8 mouse cellular contexts compared by ENCODE assay signal in the genomic region with DNA sequence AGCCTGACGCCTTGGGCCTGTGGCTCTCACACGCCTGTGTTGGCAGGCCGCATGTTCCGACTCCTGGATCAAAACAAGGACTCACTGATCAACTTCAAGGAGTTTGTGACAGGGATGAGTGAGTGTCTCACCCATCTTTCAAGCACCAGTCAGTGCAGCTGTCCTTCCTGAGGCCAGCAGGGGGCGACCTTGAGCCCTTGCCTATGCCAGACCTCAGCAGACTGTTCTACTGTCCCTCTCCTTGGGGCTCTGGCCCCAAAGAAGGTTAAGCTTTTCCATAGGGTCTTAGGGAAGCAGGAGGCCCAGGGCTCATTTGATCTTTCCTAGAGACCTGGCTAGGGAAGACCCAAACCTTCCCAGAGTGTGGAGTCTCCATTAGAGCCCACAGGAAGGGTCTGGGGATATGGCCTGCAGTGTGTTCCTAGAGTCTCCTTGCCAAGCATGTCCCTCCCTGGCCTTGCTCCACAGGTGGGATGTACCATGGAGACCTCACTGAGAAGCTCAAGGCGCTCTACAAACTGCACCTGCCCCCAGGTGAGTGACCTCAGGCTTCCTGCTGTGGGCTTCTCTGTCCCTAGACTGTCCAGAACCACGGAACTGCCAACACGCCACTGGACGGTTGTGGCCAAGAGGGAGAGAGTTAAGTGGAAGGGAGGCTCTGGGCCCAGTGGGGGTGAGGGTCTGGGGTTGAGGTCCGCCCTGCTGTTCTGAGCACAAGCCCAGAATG. TPM values are rescaled to one million over a fixed set of nuclear protein-coding genes. Genes with fewer than 3 reads are reported as not detected.
A peak's percentile ranks its signal among the peaks of the same experiment; 100 is the strongest.
DNase-seq lines count a peak whose midpoint lies in the region; ATAC-seq and TF ChIP-seq lines count a peak whose summit lies in the region.

No protein-coding gene starts in this region.

- no peak overlapping the region for H3K4me2 ChIP-seq in forebrain, embryonic 15.5 days (replicated peaks)
- H3K4me2 ChIP-seq in intestine, embryonic 15.5 days (replicated peaks), result no peak overlapping the region
- no peak overlapping the region for H3K4me2 ChIP-seq in liver, embryonic 16.5 days (ENCODE audit: low read depth, low read length)

- H3K9me3 ChIP-seq in G1E (replicated peaks), result no peaks in the 10 kb centered on the region
- no peaks in the 10 kb centered on the region for H3K9me3 ChIP-seq in forebrain, embryonic 15.5 days
- H3K9me3 ChIP-seq in intestine, embryonic 15.5 days, result no peaks in the 10 kb centered on the region
- H3K9me3 ChIP-seq in liver, embryonic 16.5 days (replicated peaks; ENCODE audit: control insufficient read depth, low read length), result no peaks in the 10 kb centered on the region

- no peak for TF ChIP-seq POLR2A in thymus, adult 2 months (IDR thresholded peaks at IDR 0.05; ENCODE audit: control insufficient read depth, extremely low read depth, insufficient read depth, low read length, poor library complexity)

- DNase-seq in 3T3-L1 (ENCODE audit: low read depth, low spot score) (peak; percentile 76), G1E (ENCODE audit: low spot score) (peak; percentile 67)
- DNase-seq in cerebellum, adult 11 months, result peak; percentile 43
- DNase-seq in natural killer cell, adult 2 months (ENCODE audit: low spot score in 2 of 2), result peak; percentile 54 to 64
- DNase-seq in thymus, adult 2 months, result peak; percentile 56

- peaks cover 95% of the 10 kb centered on the region for H3K36me3 ChIP-seq in G1E (replicated peaks)
- peaks cover 66% of the 10 kb centered on the region for H3K36me3 ChIP-seq in forebrain, embryonic 15.5 days
- H3K36me3 ChIP-seq in intestine, embryonic 15.5 days, result peaks cover 39% of the 10 kb centered on the region
- H3K36me3 ChIP-seq in liver, embryonic 16.5 days (ENCODE audit: control insufficient read depth, insufficient read depth), result peaks cover 9% of the 10 kb centered on the region
- H3K36me3 ChIP-seq in thymus, adult 2 months (ENCODE audit: control insufficient read depth, insufficient read depth, low read length), result peaks cover 26% of the 10 kb centered on the region

- H3K4me1 ChIP-seq in G1E (ENCODE audit: insufficient read depth, low read depth, low read length), result peaks cover 12% of the 10 kb centered on the region
- H3K4me1 ChIP-seq in forebrain, embryonic 15.5 days, result no peaks in the 10 kb centered on the region
- no peaks in the 10 kb centered on the region for H3K4me1 ChIP-seq in intestine, embryonic 15.5 days (replicated peaks)
- peaks cover 8% of the 10 kb centered on the region for H3K4me1 ChIP-seq in liver, embryonic 16.5 days (ENCODE audit: control insufficient read depth, low read depth, low read length)
- H3K4me1 ChIP-seq in thymus, adult 2 months (replicated peaks; ENCODE audit: control insufficient read depth, insufficient read depth, low read length), result 0 out of 2 replicates have a peak, but pooled peaks cover 5% of the 10 kb centered on the region

- 62% methylated on average over 10 of the region's 10 CpGs for WGBS in forebrain, embryonic 15.5 days
- WGBS in intestine, embryonic 15.5 days, result 65% methylated on average over 10 of the region's 10 CpGs
- WGBS in liver, embryonic 16.5 days (ENCODE audit: insufficient replicate concordance), result 49% methylated on average over 10 of the region's 10 CpGs
- WGBS in thymus, adult 2 months, result 79% methylated on average over 10 of the region's 10 CpGs

- no peak overlapping the region for H3K27ac ChIP-seq in forebrain, embryonic 15.5 days (replicated peaks)
- no peak overlapping the region for H3K27ac ChIP-seq in intestine, embryonic 15.5 days
- no peak overlapping the region for H3K27ac ChIP-seq in liver, embryonic 16.5 days (ENCODE audit: low read length)
- H3K27ac ChIP-seq in thymus, adult 2 months (ENCODE audit: control insufficient read depth, insufficient read depth, low read length), result no peak overlapping the region

- H3K27me3 ChIP-seq in G1E (ENCODE audit: insufficient read depth, low read length), result no peaks in the 10 kb centered on the region
- no peaks in the 10 kb centered on the region for H3K27me3 ChIP-seq in forebrain, embryonic 15.5 days
- H3K27me3 ChIP-seq in intestine, embryonic 15.5 days (replicated peaks), result no peaks in the 10 kb centered on the region
- no peaks in the 10 kb centered on the region for H3K27me3 ChIP-seq in liver, embryonic 16.5 days (ENCODE audit: control insufficient read depth, insufficient read depth, low read depth, low read length)
- H3K27me3 ChIP-seq in thymus, adult 2 months (ENCODE audit: control insufficient read depth, insufficient read depth, low read length), result no peaks in the 10 kb centered on the region

- no peak overlapping the region for H3K9ac ChIP-seq in forebrain, embryonic 15.5 days (replicated peaks)
- no peak overlapping the region for H3K9ac ChIP-seq in intestine, embryonic 15.5 days
- H3K9ac ChIP-seq in liver, embryonic 16.5 days (ENCODE audit: low read depth, low read length), result no peak overlapping the region

- TF ChIP-seq CTCF in G1E (IDR thresholded peaks at IDR 0.05; ENCODE audit: low read depth, low read length), result peak; percentile 98
- TF ChIP-seq CTCF in thymus, adult 2 months (IDR thresholded peaks at IDR 0.05; ENCODE audit: borderline replicate concordance, control insufficient read depth, extremely low read depth, insufficient read depth, low read length, poor library complexity), result peak; percentile 88

- no peak overlapping the region for H3K4me3 ChIP-seq in G1E (ENCODE audit: low read depth, low read length)
- H3K4me3 ChIP-seq in forebrain, embryonic 15.5 days, result no peak overlapping the region
- no peak overlapping the region for H3K4me3 ChIP-seq in intestine, embryonic 15.5 days (replicated peaks)
- H3K4me3 ChIP-seq in liver, embryonic 16.5 days (ENCODE audit: low read depth, low read length), result no peak overlapping the region
- H3K4me3 ChIP-seq in thymus, adult 2 months (ENCODE audit: control insufficient read depth, insufficient read depth, low read length), result no peak overlapping the region

- ATAC-seq in G1E (ENCODE audit: extremely low read depth, insufficient number of reproducible peaks, low FRiP score, poor library complexity, severe bottlenecking), result peak; percentile 54
- peak; percentile 31; the same call in 1 of the 2 replicates for ATAC-seq in forebrain, embryonic 15.5 days (replicated peaks)
- ATAC-seq in intestine, embryonic 15.5 days, result peak; percentile 66
- peak; percentile 37; the same call in 1 of the 2 replicates for ATAC-seq in liver, embryonic 16.5 days (ENCODE audit: low read depth)

RNA-seq across cellular contexts. Expression of gene Mrnip, which starts 12.5 kb away (rescaled TPM):
- total RNA-seq in G1E (2014; fragmentation: Nextera tagmentation) (44.8 and 63.7 TPM in 2 replicates), G1E (2017) (17.4 and 17.6 TPM in 2 replicates)
- polyA plus RNA-seq in G1E (2012), result 6.5 and 10.6 TPM in 2 replicates
- polyA plus RNA-seq in forebrain, embryonic 15.5 days (2015; fragmentation: Nextera tagmentation; extraction: Ambion mirVana), result 28.6 and 31.9 TPM in 2 replicates
- 9.6 and 12.5 TPM in 2 replicates for polyA plus RNA-seq in intestine, embryonic 15.5 days (2015; fragmentation: Nextera tagmentation; extraction: Ambion mirVana)
- polyA plus RNA-seq in liver, embryonic 16.5 days (2015; fragmentation: Nextera tagmentation; extraction: Ambion mirVana), result 7.9 and 8.6 TPM in 2 replicates
- polyA plus RNA-seq in thymus, adult 2 months (2012; rRNA removed), result 8.7 and 8.9 TPM in 2 replicates

RNA-seq across cellular contexts. Expression of gene Tbc1d9b, which starts 30.5 kb away (rescaled TPM):
- total RNA-seq in G1E (2014; fragmentation: Nextera tagmentation) (84.8 and 113 TPM in 2 replicates), G1E (2017) (83.1 and 97.7 TPM in 2 replicates)
- polyA plus RNA-seq in G1E (2012), result 84.5 and 137 TPM in 2 replicates
- 37.0 and 37.5 TPM in 2 replicates for polyA plus RNA-seq in forebrain, embryonic 15.5 days (2015; fragmentation: Nextera tagmentation; extraction: Ambion mirVana)
- 30.4 and 31.5 TPM in 2 replicates for polyA plus RNA-seq in intestine, embryonic 15.5 days (2015; fragmentation: Nextera tagmentation; extraction: Ambion mirVana)
- 12.9 and 13.1 TPM in 2 replicates for polyA plus RNA-seq in liver, embryonic 16.5 days (2015; fragmentation: Nextera tagmentation; extraction: Ambion mirVana)
- 58.7 and 70.3 TPM in 2 replicates for polyA plus RNA-seq in thymus, adult 2 months (2012; rRNA removed)

RNA-seq across cellular contexts. Expression of gene Sqstm1, which starts 48.9 kb away (rescaled TPM):
- 118 and 252 TPM in 2 replicates for total RNA-seq in G1E (2014; fragmentation: Nextera tagmentation)
- 663 and 687 TPM in 2 replicates for total RNA-seq in G1E (2017)
- polyA plus RNA-seq in G1E (2012), result 134 and 138 TPM in 2 replicates
- 285 and 303 TPM in 2 replicates for polyA plus RNA-seq in forebrain, embryonic 15.5 days (2015; fragmentation: Nextera tagmentation; extraction: Ambion mirVana)
- 189 and 205 TPM in 2 replicates for polyA plus RNA-seq in intestine, embryonic 15.5 days (2015; fragmentation: Nextera tagmentation; extraction: Ambion mirVana)
- 165 and 182 TPM in 2 replicates for polyA plus RNA-seq in liver, embryonic 16.5 days (2015; fragmentation: Nextera tagmentation; extraction: Ambion mirVana)
- 159 and 173 TPM in 2 replicates for polyA plus RNA-seq in thymus, adult 2 months (2012; rRNA removed)

RNA-seq across cellular contexts. Expression of gene Mgat4b, which starts 48.9 kb away (rescaled TPM):
- total RNA-seq in G1E (2014; fragmentation: Nextera tagmentation) (18.4 and 24.2 TPM in 2 replicates), G1E (2017) (15.6 and 18.3 TPM in 2 replicates)
- 106 and 120 TPM in 2 replicates for polyA plus RNA-seq in G1E (2012)
- polyA plus RNA-seq in forebrain, embryonic 15.5 days (2015; fragmentation: Nextera tagmentation; extraction: Ambion mirVana), result 40.3 and 46.3 TPM in 2 replicates
- 29.5 and 31.5 TPM in 2 replicates for polyA plus RNA-seq in intestine, embryonic 15.5 days (2015; fragmentation: Nextera tagmentation; extraction: Ambion mirVana)
- polyA plus RNA-seq in liver, embryonic 16.5 days (2015; fragmentation: Nextera tagmentation; extraction: Ambion mirVana), result 2.2 and 3.1 TPM in 2 replicates
- 29.5 and 29.7 TPM in 2 replicates for polyA plus RNA-seq in thymus, adult 2 months (2012; rRNA removed)
